Mouse (Mus musculus) liver, embryonic 16.5 days (tissue): ENCODE results near the gene Ap2s1. TPM values are rescaled to one million over a fixed set of nuclear protein-coding genes. Genes with fewer than 3 reads are reported as not detected.

Source experiments
- polyA plus RNA-seq: library from polyadenylated mRNA; unstranded; fragments of >200 nt; fragmentation: Nextera tagmentation; extraction: Ambion mirVana; gene quantifications from 2 replicates; pipeline ENCODE4 v1.2.1, GENCODE M21; 2015

Ap2s1 gene
- polyA plus RNA-seq, 1 experiment from 2014 or later, result 155 TPM

Other genes with a start within 250 kb of the Ap2s1 start
- 2.5 and 2.6 TPM in 2 replicates for gene Arhgap35, start 123.4 kb upstream of the Ap2s1 start, polyA plus RNA-seq
- gene Ceacam15, start 62.7 kb upstream of the Ap2s1 start, polyA plus RNA-seq, result not detected in 2 replicates
- gene Ceacam9, start 16.5 kb upstream of the Ap2s1 start, polyA plus RNA-seq, result not detected in 2 replicates
- gene Slc1a5, start 42.9 kb downstream of the Ap2s1 start, polyA plus RNA-seq, result 101 and 119 TPM in 2 replicates
- gene Strn4, start 77.5 kb downstream of the Ap2s1 start, polyA plus RNA-seq, result 27.4 and 29.8 TPM in 2 replicates
- 7.8 and 8.9 TPM in 2 replicates for gene Fkrp, start 78.3 kb downstream of the Ap2s1 start, polyA plus RNA-seq
- 2.8 and 3.6 TPM in 2 replicates for gene Prkd2, start 104.5 kb downstream of the Ap2s1 start, polyA plus RNA-seq
- gene Dact3, start 136.9 kb downstream of the Ap2s1 start, polyA plus RNA-seq, result 0.05 and 0.12 TPM in 2 replicates
- 0.17 TPM in 1 of 2 replicates, not detected in the other for gene Gng8, start 153.4 kb downstream of the Ap2s1 start, polyA plus RNA-seq
- 1.2 and 1.3 TPM in 2 replicates for gene Ptgir, start 168.1 kb downstream of the Ap2s1 start, polyA plus RNA-seq
- gene Calm3, start 185.7 kb downstream of the Ap2s1 start, polyA plus RNA-seq, result 81.6 and 86.6 TPM in 2 replicates
- gene Pnmal2, start 206.3 kb downstream of the Ap2s1 start, polyA plus RNA-seq, result 0.20 and 0.42 TPM in 2 replicates
- 0.02 and 0.05 TPM in 2 replicates for gene Pnmal1, start 221.3 kb downstream of the Ap2s1 start, polyA plus RNA-seq
- 0.04 TPM in 2 replicates for gene Gm42372, start 244.7 kb downstream of the Ap2s1 start, polyA plus RNA-seq